In the genomic region with DNA sequence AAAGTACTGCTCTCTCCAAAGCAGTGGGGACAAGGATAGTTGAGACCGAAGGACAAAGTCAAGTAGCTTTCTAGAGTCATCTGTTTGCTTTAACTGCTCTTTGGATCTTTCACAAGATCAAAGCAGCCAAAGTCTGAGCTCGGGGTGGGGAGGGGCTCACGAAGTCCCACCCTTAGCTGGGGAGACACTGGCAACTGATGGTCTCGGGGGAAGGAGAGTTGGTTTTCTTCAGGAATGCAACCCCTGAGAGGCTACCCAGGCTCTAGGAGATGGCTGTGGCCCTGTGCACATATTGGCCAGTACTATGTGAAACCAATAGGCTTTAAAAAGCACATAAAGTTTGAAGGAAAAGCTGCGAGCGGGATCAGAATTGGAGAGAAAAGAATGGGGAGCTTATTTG, we compare ENCODE assay signal across 22 mouse cellular contexts.
A peak's percentile ranks its signal among the peaks of the same experiment; 100 is the strongest.
DNase-seq lines count a peak whose midpoint lies in the region; ATAC-seq lines count a peak whose summit lies in the region.
"Had no signal": no experiment of that assay in that cellular context is flagged by ENCODE, and none has a peak within 500 bp of the region (broad histone marks: within the 10 kb centered on the region; RNA-seq: fewer than 3 reads in every experiment).

No protein-coding gene starts in this region.

- ATAC-seq in liver, embryonic 16.5 days (ENCODE audit: low read depth) = 0 out of 2 replicates have a peak, but pooled peaks have one; percentile 7
- ATAC-seq in liver, embryonic 12.5 days = no peak
- no peak for ATAC-seq in midbrain, embryonic 11.5 days (ENCODE audit: low FRiP score)
- ATAC-seq in midbrain, embryonic 14.5 days (ENCODE audit: low FRiP score, low TSS enrichment) = no peak
- ATAC-seq: activated CD4-positive, CD25-positive, alpha-beta regulatory T cell, adult 4 months; CD4-positive, CD25-positive, alpha-beta regulatory T cell, adult 4 months; Patski had no signal

- no peak overlapping the region for H3K9ac ChIP-seq in liver, embryonic 16.5 days (ENCODE audit: low read depth, low read length)
- H3K9ac ChIP-seq in liver, embryonic 12.5 days = no peak overlapping the region
- H3K9ac ChIP-seq in midbrain, embryonic 11.5 days (ENCODE audit: low read length) = no peak overlapping the region
- no peak overlapping the region for H3K9ac ChIP-seq in midbrain, embryonic 14.5 days (replicated peaks; ENCODE audit: low read length)

- no peaks in the 10 kb centered on the region for H3K9me3 ChIP-seq in liver, embryonic 16.5 days (replicated peaks; ENCODE audit: control insufficient read depth, low read length)
- no peaks in the 10 kb centered on the region for H3K9me3 ChIP-seq in liver, embryonic 12.5 days (replicated peaks)
- H3K9me3 ChIP-seq in midbrain, embryonic 11.5 days (ENCODE audit: control insufficient read depth, low read length) = no peaks in the 10 kb centered on the region
- no peaks in the 10 kb centered on the region for H3K9me3 ChIP-seq in midbrain, embryonic 14.5 days (ENCODE audit: control insufficient read depth, low read length)

- 61% methylated on average over 6 of the region's 6 CpGs for WGBS in liver, embryonic 16.5 days (ENCODE audit: insufficient replicate concordance)
- WGBS in liver, embryonic 12.5 days (ENCODE audit: insufficient replicate concordance) = 66% methylated on average over 6 of the region's 6 CpGs
- WGBS in midbrain, embryonic 11.5 days = 90% methylated on average over 6 of the region's 6 CpGs
- 88% methylated on average over 6 of the region's 6 CpGs for WGBS in midbrain, embryonic 14.5 days

- H3K27me3 ChIP-seq in liver, embryonic 16.5 days (ENCODE audit: control insufficient read depth, insufficient read depth, low read depth, low read length) = no peaks in the 10 kb centered on the region
- no peaks in the 10 kb centered on the region for H3K27me3 ChIP-seq in liver, embryonic 12.5 days (replicated peaks)
- H3K27me3 ChIP-seq in midbrain, embryonic 11.5 days (ENCODE audit: control insufficient read depth, insufficient read depth, low read length) = no peaks in the 10 kb centered on the region
- no peaks in the 10 kb centered on the region; the same call in 1 of the 2 replicates for H3K27me3 ChIP-seq in midbrain, embryonic 14.5 days (ENCODE audit: control insufficient read depth, insufficient read depth, low read length)
- H3K27me3 ChIP-seq: CH12.LX, Patski had no signal

- H3K4me3 ChIP-seq in liver, embryonic 16.5 days (ENCODE audit: low read depth, low read length) = no peak overlapping the region
- H3K4me3 ChIP-seq in liver, embryonic 12.5 days = no peak overlapping the region
- no peak overlapping the region for H3K4me3 ChIP-seq in midbrain, embryonic 11.5 days (ENCODE audit: low read depth, low read length)
- H3K4me3 ChIP-seq in midbrain, embryonic 14.5 days (replicated peaks; ENCODE audit: low read depth, low read length) = no peak overlapping the region

- DNase-seq in heart, adult 11 months = peak; percentile 72
- no peak for DNase-seq in heart, adult 9 months (ENCODE audit: low spot score in 2 of 2)
- DNase-seq in midbrain, embryonic 11.5 days (ENCODE audit: low spot score, missing footprints) = peak; percentile 62
- DNase-seq in midbrain, embryonic 14.5 days = no peak
- peak; percentile 38 for DNase-seq in yolk sac, embryonic 10.5 days (ENCODE audit: low spot score)
- no peak for DNase-seq in cerebellum, postnatal 10 days
- DNase-seq: adrenal gland, adult 2 months; adrenal gland, adult 8-10 months; adrenal gland, postnatal 10 days; adrenal gland, postnatal 14 days; adrenal gland, postnatal 25 days; adrenal gland, postnatal 36 days; B cell, adult 2 months; cerebellum, adult 11 months; cerebellum, adult 11-12 months had no signal

- H3K4me2 ChIP-seq in liver, embryonic 16.5 days (ENCODE audit: low read depth, low read length) = no peak overlapping the region
- H3K4me2 ChIP-seq in liver, embryonic 12.5 days = no peak overlapping the region
- H3K4me2 ChIP-seq in midbrain, embryonic 11.5 days = no peak overlapping the region
- H3K4me2 ChIP-seq in midbrain, embryonic 14.5 days (ENCODE audit: low read length) = no peak overlapping the region

- no peaks in the 10 kb centered on the region for H3K4me1 ChIP-seq in liver, embryonic 16.5 days (ENCODE audit: control insufficient read depth, low read depth, low read length)
- H3K4me1 ChIP-seq in liver, embryonic 12.5 days = no peaks in the 10 kb centered on the region
- H3K4me1 ChIP-seq in midbrain, embryonic 11.5 days (ENCODE audit: control insufficient read depth, insufficient read depth, low read length) = no peaks in the 10 kb centered on the region
- H3K4me1 ChIP-seq in midbrain, embryonic 14.5 days (ENCODE audit: control insufficient read depth, insufficient read depth, low read length) = no peaks in the 10 kb centered on the region

- no peaks in the 10 kb centered on the region for H3K36me3 ChIP-seq in liver, embryonic 16.5 days (ENCODE audit: control insufficient read depth, insufficient read depth)
- no peaks in the 10 kb centered on the region for H3K36me3 ChIP-seq in liver, embryonic 12.5 days
- H3K36me3 ChIP-seq in midbrain, embryonic 11.5 days (ENCODE audit: control insufficient read depth, insufficient read depth, low read length) = no peaks in the 10 kb centered on the region
- no peaks in the 10 kb centered on the region for H3K36me3 ChIP-seq in midbrain, embryonic 14.5 days (ENCODE audit: control insufficient read depth, insufficient read depth, low read length)
- H3K36me3 ChIP-seq: G1E had no signal

- no peak overlapping the region for H3K27ac ChIP-seq in liver, embryonic 16.5 days (ENCODE audit: low read length)
- H3K27ac ChIP-seq in liver, embryonic 12.5 days = no peak overlapping the region
- H3K27ac ChIP-seq in midbrain, embryonic 11.5 days (ENCODE audit: low read depth, low read length) = no peak overlapping the region
- no peak overlapping the region for H3K27ac ChIP-seq in midbrain, embryonic 14.5 days (replicated peaks; ENCODE audit: low read depth, low read length)

Comparison
In these comparisons a context has a peak if more than half of its experiments do, and no peak if none do; other contexts are left out.
1. DNase-seq: peak in heart, adult 11 months (single experiment), midbrain, embryonic 11.5 days (single experiment) and yolk sac, embryonic 10.5 days (single experiment); none in heart, adult 9 months (0 of 2), midbrain, embryonic 14.5 days (single experiment) and cerebellum, postnatal 10 days (0 of 2).